Mouse (Mus musculus): ENCODE measurements around the gene Rhbdl1.

- TF ChIP-seq FLI1 (IDR thresholded peaks at IDR 0.05; ENCODE audit: low read length): no peak
- TF ChIP-seq GATA1 (IDR thresholded peaks at IDR 0.05; ENCODE audit: borderline replicate concordance, low read length): no peak
Observed at GRCm38 (mm10) chr17:25874721-25875170, 37.7 kb upstream of the Rhbdl1 start, which contains the start of gene Mettl26.
